Mouse (Mus musculus) CH12.LX (cell line): ENCODE data around the gene Supt7l. TPM values are rescaled to one million over a fixed set of nuclear protein-coding genes. Genes with fewer than 3 reads are reported as not detected.

Source experiments
- DNase-seq: peaks from one replicate; pipeline ENCODE4 v3.0.0-alpha.2; 2013; ENCODE audit errors: extremely low read depth
- H3K27ac ChIP-seq: 2 replicates; pipeline ENCODE4 v1.5.1; 2012; ENCODE audit warnings: low read depth, mild to moderate bottlenecking, control low read depth, moderate library complexity; ENCODE audit not compliant: insufficient read depth
- H3K27me3 ChIP-seq: replicated peaks from 2 replicates; pipeline ENCODE3; 2012; ENCODE audit warnings: inconsistent platforms
- H3K36me3 ChIP-seq, 2 experiments: replicated peaks in 1 of 2; 2 replicates each; pipeline versions ENCODE3 to v1.6.1; 2012; ENCODE audit warnings: inconsistent platforms in 1 of 2, low read length in 1 of 2, mild to moderate bottlenecking in 1 of 2, mixed read lengths in 1 of 2, moderate library complexity in 1 of 2; ENCODE audit not compliant: control insufficient read depth in 1 of 2, insufficient read depth in 1 of 2
- H3K4me1 ChIP-seq, 2 experiments: 2 replicates each; pipeline ENCODE4 v1.6.1; 2012; ENCODE audit warnings: inconsistent platforms in 1 of 2, moderate library complexity in 1 of 2; ENCODE audit not compliant: insufficient read depth in 2 of 2, control insufficient read depth in 1 of 2
- H3K4me2 ChIP-seq: 2 replicates; pipeline ENCODE4 v1.6.1; 2012; ENCODE audit warnings: low read depth, mild to moderate bottlenecking, control low read depth; ENCODE audit not compliant: poor library complexity, insufficient read depth, severe bottlenecking
- H3K4me3 ChIP-seq, 3 experiments: fragments of 150-350 bp in 1 of 3; sonication (generic) in 1 of 3; replicated peaks in 1 of 3; 2 replicates each; pipeline versions ENCODE3 to v1.5.1; 2011 to 2012; ENCODE audit warnings: low read depth in 2 of 3, low read length in 2 of 3, mild to moderate bottlenecking in 2 of 3, moderate library complexity in 2 of 3, control low read depth in 1 of 3, improper control_type of control experiment in 1 of 3, inconsistent platforms in 1 of 3, mixed read lengths in 1 of 3; ENCODE audit not compliant: poor library complexity in 1 of 3
- H3K79me2 ChIP-seq: replicated peaks from 2 replicates; pipeline ENCODE4 v1.6.1; 2012; ENCODE audit warnings: mild to moderate bottlenecking, moderate library complexity; ENCODE audit not compliant: control insufficient read depth, poor library complexity, insufficient read depth, severe bottlenecking; ENCODE audit errors: extremely low read depth
- H3K9ac ChIP-seq: 2 replicates; pipeline ENCODE4 v1.6.1; 2012; ENCODE audit warnings: low read depth, mild to moderate bottlenecking, control low read depth, moderate library complexity; ENCODE audit not compliant: insufficient read depth
- H3K9me3 ChIP-seq: replicated peaks from 2 replicates; pipeline ENCODE3; 2012; ENCODE audit warnings: low read length, inconsistent platforms, mixed read lengths
- CTCF ChIP-seq, 2 experiments: IDR thresholded peaks in 1 of 2; conservative IDR thresholded peaks in 1 of 2; 2 replicates each; pipeline ENCODE4 v1.5.1; 2011 to 2012; ENCODE audit warnings: low read depth in 2 of 2, low read length in 2 of 2, improper control_type of control experiment in 1 of 2, inconsistent platforms in 1 of 2, mild to moderate bottlenecking in 1 of 2, moderate library complexity in 1 of 2
- IRF4 ChIP-seq: IDR thresholded peaks from 2 replicates; pipeline ENCODE4 v1.6.1; 2014; ENCODE audit warnings: low read depth, mild to moderate bottlenecking, inconsistent platforms, low read length, improper control_type of control experiment
- MXI1 ChIP-seq: IDR thresholded peaks from 2 replicates; pipeline ENCODE4 v1.6.1; 2011; ENCODE audit warnings: mild to moderate bottlenecking, low read depth, low read length, improper control_type of control experiment
- PAX5 ChIP-seq: IDR thresholded peaks from 2 replicates; pipeline ENCODE4 v1.6.1; 2012; ENCODE audit warnings: low read length, inconsistent platforms, mixed read lengths
- RAD21 ChIP-seq: IDR thresholded peaks from 2 replicates; pipeline ENCODE4 v1.6.1; 2011; ENCODE audit warnings: low read depth, mild to moderate bottlenecking, low read length, improper control_type of control experiment, moderate library complexity
- SIN3A ChIP-seq: IDR thresholded peaks from 2 replicates; pipeline ENCODE4 v1.6.1; 2012; ENCODE audit warnings: low read length, improper control_type of control experiment, inconsistent platforms
- SMC3 ChIP-seq: IDR thresholded peaks from 2 replicates; pipeline ENCODE4 v1.6.1; 2011; ENCODE audit warnings: low read depth, low read length, improper control_type of control experiment
- ZMIZ1 ChIP-seq: IDR thresholded peaks from 2 replicates; pipeline ENCODE4 v1.6.1; 2012; ENCODE audit warnings: low read depth, mild to moderate bottlenecking, inconsistent platforms, low read length, improper control_type of control experiment
- dilution Hi-C: fragments of 300-500 bp; cut with MboI; formaldehyde crosslinking; loops from 2 replicates; pipeline ENCODE4 v1.14.3; 2020; ENCODE audit warnings: low sequenced_read_pairs; ENCODE audit not compliant: extremely low pct_unique_long_range_greater_than_20kb, extremely low pct_ligation_motif_present
- in situ Hi-C: fragments of 300-500 bp; cut with MboI; formaldehyde crosslinking; loops from 3 replicates; pipeline ENCODE4 v1.14.3; 2019; ENCODE audit warnings: low sequenced_read_pairs, low pct_ligation_motif_present, low pct_unique_long_range_greater_than_20kb, mixed read lengths
- polyA plus RNA-seq: library from polyadenylated mRNA; unstranded; fragments of >175 nt; gene quantifications from 2 replicates; pipeline ENCODE4 v1.2.1, GENCODE M21; 2012; ENCODE audit warnings: low read depth; ENCODE audit not compliant: insufficient read length
- total RNA-seq, 2 experiments: library from RNA; depleted of rRNA; stranded (reverse); fragments of 300-350 nt in 1 of 2; fragments of >200 nt in 1 of 2; gene quantifications; 2 replicates each; pipeline ENCODE4 v1.2.3; 2012 to 2014

The Supt7l gene
- total and polyA plus RNA-seq, 3 experiments: 12.8 to 16.8 (median 16.2) TPM

DNA sequence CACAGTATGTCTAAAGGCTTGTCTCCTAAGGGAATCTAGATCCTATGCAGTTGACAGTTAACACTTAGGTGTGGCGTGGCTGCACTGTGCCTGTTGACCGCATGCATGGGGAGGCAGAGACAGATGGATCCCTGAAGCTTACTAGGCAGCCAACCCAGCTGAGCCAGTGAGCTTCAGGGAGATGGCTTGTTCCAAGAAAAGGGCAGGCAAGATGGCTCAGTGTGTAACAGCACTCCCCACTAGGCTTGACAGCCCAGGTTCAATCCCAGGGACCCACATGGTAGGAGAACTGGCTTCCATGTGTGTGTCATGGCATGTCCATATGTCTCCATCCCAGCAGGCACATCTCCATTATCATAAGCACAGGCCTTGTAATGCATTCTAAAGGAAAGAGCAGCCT, 32.7 kb upstream of the Supt7l start:
- H3K79me2 ChIP-seq: no peaks in the 10 kb centered on the region
- dilution Hi-C loops: no loop called here
- H3K9me3 ChIP-seq: no peaks in the 10 kb centered on the region
- no peak overlapping the region for H3K27ac ChIP-seq
- in situ Hi-C loops: loop anchor here (10.0 kb wide), 2 partner anchors 584 to 634 kb away; no protein-coding TSS in a partner anchor
- no peak for TF ChIP-seq SMC3
- TF ChIP-seq MXI1: no peak
- TF ChIP-seq PAX5: no peak
- TF ChIP-seq CTCF (conservative IDR thresholded peaks at IDR 0.05 in 1 of 2, IDR thresholded peaks at IDR 0.05 in 1 of 2; ENCODE audit: low read depth in 2 of 2, low read length in 2 of 2): no peak
- no peak for TF ChIP-seq SIN3A
- TF ChIP-seq IRF4: no peak
- no peak for TF ChIP-seq RAD21
- no peaks in the 10 kb centered on the region for H3K27me3 ChIP-seq
- no peak overlapping the region for H3K4me3 ChIP-seq
- no peak overlapping the region for H3K4me2 ChIP-seq
- H3K36me3 ChIP-seq: peaks cover 43 to 70% of the 10 kb centered on the region in 2 experiments
- DNase-seq: no peak
- peaks cover 0 to 11% of the 10 kb centered on the region in 2 experiments; a peak in 2 of 4 replicates for H3K4me1 ChIP-seq
- no peak overlapping the region for H3K9ac ChIP-seq

DNA sequence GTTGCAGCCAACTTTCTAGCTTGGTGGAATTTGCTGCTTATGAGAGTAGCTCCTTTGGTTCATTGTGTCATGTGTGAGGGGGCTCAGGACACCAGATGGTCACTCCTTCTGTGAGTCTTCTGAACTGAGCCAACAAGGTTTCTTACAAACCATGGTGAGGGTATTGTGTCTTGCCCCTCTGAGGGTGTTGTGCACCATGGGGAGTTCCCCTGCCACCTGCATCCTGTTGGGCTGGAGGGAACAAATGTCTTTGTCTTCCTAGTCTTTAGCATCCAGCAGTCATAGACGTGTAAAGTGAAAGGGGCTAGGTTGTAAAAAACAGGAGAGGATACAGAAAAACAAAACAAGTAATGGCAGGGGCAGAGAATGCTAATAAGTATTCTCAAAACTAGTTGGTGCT, 31.8 kb upstream of the Supt7l start:
- H3K9me3 ChIP-seq: no peaks in the 10 kb centered on the region
- dilution Hi-C loops (no loop called here), in situ Hi-C loops (no loop called here)
- H3K36me3 ChIP-seq: peaks cover 44 to 66% of the 10 kb centered on the region in 2 experiments
- no peak for DNase-seq
- H3K9ac ChIP-seq: no peak overlapping the region
- H3K4me1 ChIP-seq: peaks cover 0 to 11% of the 10 kb centered on the region in 2 experiments; a peak in 2 of 4 replicates
- no peaks in the 10 kb centered on the region for H3K27me3 ChIP-seq
- H3K79me2 ChIP-seq: no peaks in the 10 kb centered on the region
- H3K4me3 ChIP-seq: no peak overlapping the region
- TF ChIP-seq ZMIZ1: no peak
- TF ChIP-seq, all 38 proteins: peak for 0
- Histone ChIP-seq H3K27ac (no peak overlapping the region), H3K4me2 (no peak overlapping the region)

- DNase-seq: no peak
- no peak for TF ChIP-seq IRF4
- peak in 1 of 2 experiments; percentile 20; a peak in 1 of 4 replicates for TF ChIP-seq CTCF (conservative IDR thresholded peaks at IDR 0.05 in 1 of 2, IDR thresholded peaks at IDR 0.05 in 1 of 2; ENCODE audit: low read depth in 2 of 2, low read length in 2 of 2)
- no peak overlapping the region for H3K4me3 ChIP-seq
- H3K36me3 ChIP-seq: peaks cover 73 to 88% of the 10 kb centered on the region in 2 experiments
- no peaks in the 10 kb centered on the region for H3K79me2 ChIP-seq
- H3K9me3 ChIP-seq: no peaks in the 10 kb centered on the region
- H3K9ac ChIP-seq: no peak overlapping the region
- no peaks in the 10 kb centered on the region for H3K27me3 ChIP-seq
- no peak overlapping the region for H3K4me2 ChIP-seq
- in situ Hi-C loops (no loop called here), dilution Hi-C loops (no loop called here)
- H3K4me1 ChIP-seq: no peaks in the 10 kb centered on the region
- H3K27ac ChIP-seq: no peak overlapping the region
These were observed 7.6 kb upstream of the Supt7l start for GRCm38 (mm10) chr5:31535228-31535627.
